Mouse (Mus musculus): ENCODE measurements around the gene Fcnb. TPM values are rescaled to one million over a fixed set of nuclear protein-coding genes. Genes with fewer than 3 reads are reported as not detected.

The Fcnb gene
- polyA plus RNA-seq, 1 experiment, result 0.85 TPM

DNA sequence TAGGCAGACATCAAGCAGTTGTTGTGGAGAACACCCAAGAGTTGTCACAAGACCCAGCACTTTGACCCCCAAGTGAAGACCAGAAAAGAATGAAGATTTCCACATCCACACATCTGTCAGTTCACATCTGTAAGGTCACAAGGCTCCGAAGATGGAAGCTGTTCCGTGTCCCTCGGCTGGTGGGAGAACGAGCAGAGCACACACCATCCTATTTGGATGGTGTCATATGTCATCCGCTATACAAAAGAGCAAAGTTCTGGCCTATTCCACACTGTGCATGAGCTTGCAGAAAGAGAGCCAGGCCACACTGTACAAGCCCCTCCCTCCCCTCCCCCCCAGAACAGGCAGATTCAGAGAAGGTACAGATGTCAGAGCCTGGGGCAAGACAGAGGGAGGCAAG lies 4.4 kb upstream of the Fcnb start:
- Histone ChIP-seq H3K27ac (ENCODE audit: control insufficient read depth, insufficient read depth, low read length) (no peak overlapping the region), H3K4me1 (replicated peaks; ENCODE audit: control insufficient read depth, insufficient read depth, low read length) (no peaks in the 10 kb centered on the region), H3K27me3 (ENCODE audit: control insufficient read depth, insufficient read depth, low read length) (no peaks in the 10 kb centered on the region), H3K36me3 (ENCODE audit: control insufficient read depth, insufficient read depth, low read length) (no peaks in the 10 kb centered on the region), H3K4me3 (ENCODE audit: control insufficient read depth, insufficient read depth, low read length) (no peak overlapping the region)
- TF ChIP-seq CTCF (IDR thresholded peaks at IDR 0.05; ENCODE audit: borderline replicate concordance, control insufficient read depth, extremely low read depth, insufficient read depth, low read length, poor library complexity) (no peak), POLR2A (IDR thresholded peaks at IDR 0.05; ENCODE audit: control insufficient read depth, extremely low read depth, insufficient read depth, low read length, poor library complexity) (no peak)
- no peak for DNase-seq
- WGBS, result 93% methylated on average over 5 of the region's 5 CpGs

DNA sequence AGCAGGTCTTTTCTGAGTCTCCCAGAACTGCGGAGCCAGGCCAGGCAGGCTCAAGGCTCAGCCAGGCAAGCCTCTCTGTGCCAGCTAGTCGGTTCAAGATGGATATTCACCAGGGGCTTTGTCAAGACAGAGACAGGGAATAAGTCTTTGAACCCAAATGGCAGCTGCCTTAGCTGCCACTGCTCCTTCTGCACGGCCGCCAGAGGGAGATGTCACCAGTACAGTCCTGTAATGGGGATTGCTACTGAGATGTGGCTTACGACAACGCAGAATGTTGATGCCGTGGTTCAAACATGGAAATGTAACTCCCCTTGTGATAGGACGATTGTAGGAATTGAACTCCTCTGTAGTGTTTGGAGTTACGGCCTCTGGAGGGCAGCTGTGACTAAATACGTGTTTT lies 1.4 kb upstream of the Fcnb start:
- H3K27ac ChIP-seq (ENCODE audit: control insufficient read depth, insufficient read depth, low read length), result no peak overlapping the region
- WGBS, result 92% methylated on average over 10 of the region's 10 CpGs
- TF ChIP-seq POLR2A (IDR thresholded peaks at IDR 0.05; ENCODE audit: control insufficient read depth, extremely low read depth, insufficient read depth, low read length, poor library complexity), result no peak
- TF ChIP-seq CTCF (IDR thresholded peaks at IDR 0.05; ENCODE audit: borderline replicate concordance, control insufficient read depth, extremely low read depth, insufficient read depth, low read length, poor library complexity), result no peak
- no peaks in the 10 kb centered on the region for H3K27me3 ChIP-seq (ENCODE audit: control insufficient read depth, insufficient read depth, low read length)
- no peaks in the 10 kb centered on the region for H3K4me1 ChIP-seq (replicated peaks; ENCODE audit: control insufficient read depth, insufficient read depth, low read length)
- no peak for DNase-seq
- H3K36me3 ChIP-seq (ENCODE audit: control insufficient read depth, insufficient read depth, low read length), result no peaks in the 10 kb centered on the region
- H3K4me3 ChIP-seq (ENCODE audit: control insufficient read depth, insufficient read depth, low read length), result no peak overlapping the region

DNA sequence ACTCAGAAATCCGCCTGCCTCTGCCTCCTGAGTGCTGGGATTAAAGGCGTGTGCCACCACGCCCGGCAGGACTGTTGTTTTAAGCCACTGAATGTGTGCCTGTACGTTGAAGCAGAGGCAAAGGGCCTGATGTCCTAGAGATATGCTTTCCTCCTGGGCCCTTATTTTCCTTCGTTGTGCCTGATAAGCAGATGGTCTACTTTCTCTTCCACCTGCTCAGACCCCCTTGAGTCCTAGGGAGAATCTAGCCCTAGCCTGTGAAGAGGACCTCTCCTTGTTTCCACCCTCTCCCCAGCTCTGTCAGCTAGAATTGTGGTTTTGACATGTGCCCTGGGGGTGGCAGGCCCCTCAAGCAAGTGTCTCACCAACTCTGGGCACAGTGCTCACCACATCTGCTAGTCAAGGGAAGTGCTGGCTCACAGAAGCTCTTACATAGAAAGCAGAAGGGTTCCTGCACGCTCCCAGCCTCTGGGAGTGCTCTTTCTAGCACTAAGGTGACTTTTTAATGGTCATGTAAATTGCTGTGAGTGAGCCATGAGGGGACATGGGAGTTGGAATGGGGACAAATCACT lies 9.0 kb downstream of the Fcnb start:
- Histone ChIP-seq H3K36me3 (ENCODE audit: control insufficient read depth, insufficient read depth, low read length) (no peaks in the 10 kb centered on the region), H3K4me1 (replicated peaks; ENCODE audit: control insufficient read depth, insufficient read depth, low read length) (peaks cover 3% of the 10 kb centered on the region), H3K4me3 (ENCODE audit: control insufficient read depth, insufficient read depth, low read length) (no peak overlapping the region), H3K27ac (ENCODE audit: control insufficient read depth, insufficient read depth, low read length) (no peak overlapping the region), H3K27me3 (ENCODE audit: control insufficient read depth, insufficient read depth, low read length) (no peaks in the 10 kb centered on the region)
- DNase-seq, result no peak
- 50% methylated on average over 7 of the region's 7 CpGs for WGBS
- TF ChIP-seq CTCF (IDR thresholded peaks at IDR 0.05; ENCODE audit: borderline replicate concordance, control insufficient read depth, extremely low read depth, insufficient read depth, low read length, poor library complexity), result no peak
- TF ChIP-seq POLR2A (IDR thresholded peaks at IDR 0.05; ENCODE audit: control insufficient read depth, extremely low read depth, insufficient read depth, low read length, poor library complexity), result no peak

DNA sequence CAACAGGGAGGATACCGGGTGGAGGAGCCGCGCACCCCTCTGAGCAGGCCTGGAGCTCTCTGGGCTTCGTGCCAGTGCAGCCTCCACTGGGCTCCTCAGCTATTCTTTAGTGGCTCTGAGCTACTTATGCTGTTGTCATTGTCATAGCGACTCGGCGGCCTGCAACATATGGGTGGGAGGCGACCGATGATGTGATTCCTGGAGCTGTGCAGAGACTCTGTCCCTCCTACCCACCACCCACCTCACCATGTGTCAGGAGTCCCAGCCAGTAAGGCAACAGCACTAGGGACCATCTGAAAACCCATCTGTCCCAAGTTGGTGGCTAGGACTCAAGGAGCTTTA lies 16.2 kb downstream of the Fcnb start:
- WGBS, result 95% methylated on average over 9 of the region's 9 CpGs
- no peak for DNase-seq
- Histone ChIP-seq H3K4me3 (ENCODE audit: control insufficient read depth, insufficient read depth, low read length) (no peak overlapping the region), H3K4me1 (replicated peaks; ENCODE audit: control insufficient read depth, insufficient read depth, low read length) (no peaks in the 10 kb centered on the region), H3K36me3 (ENCODE audit: control insufficient read depth, insufficient read depth, low read length) (no peaks in the 10 kb centered on the region), H3K27ac (ENCODE audit: control insufficient read depth, insufficient read depth, low read length) (no peak overlapping the region), H3K27me3 (ENCODE audit: control insufficient read depth, insufficient read depth, low read length) (no peaks in the 10 kb centered on the region)
- no peak for TF ChIP-seq POLR2A (IDR thresholded peaks at IDR 0.05; ENCODE audit: control insufficient read depth, extremely low read depth, insufficient read depth, low read length, poor library complexity)
- no peak for TF ChIP-seq CTCF (IDR thresholded peaks at IDR 0.05; ENCODE audit: borderline replicate concordance, control insufficient read depth, extremely low read depth, insufficient read depth, low read length, poor library complexity)

DNA sequence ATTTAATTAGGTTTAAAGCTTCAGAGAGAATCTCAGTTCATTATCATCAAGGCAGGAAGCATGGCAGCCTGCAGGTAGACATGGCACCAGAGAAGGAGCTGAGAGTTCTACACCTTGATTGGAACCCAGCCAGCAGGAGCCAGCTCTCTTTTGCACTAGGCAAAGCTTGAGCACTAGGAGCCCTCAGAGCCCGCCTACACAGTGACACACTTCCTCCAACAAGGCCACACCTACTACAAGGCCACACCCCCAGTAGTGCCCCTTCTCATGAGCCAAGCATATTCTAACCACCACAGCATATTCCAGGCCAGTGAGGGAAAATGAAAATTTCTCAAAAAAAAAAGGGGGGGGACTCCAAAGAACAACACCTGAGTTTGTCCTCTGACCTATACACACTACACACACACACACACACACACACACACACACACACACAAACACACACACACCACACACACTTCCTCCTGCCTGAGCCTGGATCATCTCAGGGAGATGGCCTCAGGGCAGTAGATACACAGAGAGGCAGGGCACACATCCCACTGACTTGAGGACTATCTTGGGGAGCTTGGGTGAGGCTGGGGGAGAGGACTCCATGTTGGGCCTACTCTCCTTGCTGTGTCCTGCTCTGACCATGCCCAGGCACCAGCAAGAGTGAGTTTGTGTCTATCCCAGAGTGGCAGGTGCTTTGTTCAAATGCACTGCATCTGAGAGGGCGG lies 16.7 kb downstream of the Fcnb start:
- TF ChIP-seq POLR2A (IDR thresholded peaks at IDR 0.05; ENCODE audit: control insufficient read depth, extremely low read depth, insufficient read depth, low read length, poor library complexity) (no peak), CTCF (IDR thresholded peaks at IDR 0.05; ENCODE audit: borderline replicate concordance, control insufficient read depth, extremely low read depth, insufficient read depth, low read length, poor library complexity) (no peak)
- H3K27ac ChIP-seq (ENCODE audit: control insufficient read depth, insufficient read depth, low read length), result no peak overlapping the region
- H3K4me3 ChIP-seq (ENCODE audit: control insufficient read depth, insufficient read depth, low read length), result no peak overlapping the region
- no peaks in the 10 kb centered on the region for H3K36me3 ChIP-seq (ENCODE audit: control insufficient read depth, insufficient read depth, low read length)
- no peak for DNase-seq
- WGBS, result 96% methylated on average over 2 of the region's 2 CpGs
- no peaks in the 10 kb centered on the region for H3K4me1 ChIP-seq (replicated peaks; ENCODE audit: control insufficient read depth, insufficient read depth, low read length)
- no peaks in the 10 kb centered on the region for H3K27me3 ChIP-seq (ENCODE audit: control insufficient read depth, insufficient read depth, low read length)

DNA sequence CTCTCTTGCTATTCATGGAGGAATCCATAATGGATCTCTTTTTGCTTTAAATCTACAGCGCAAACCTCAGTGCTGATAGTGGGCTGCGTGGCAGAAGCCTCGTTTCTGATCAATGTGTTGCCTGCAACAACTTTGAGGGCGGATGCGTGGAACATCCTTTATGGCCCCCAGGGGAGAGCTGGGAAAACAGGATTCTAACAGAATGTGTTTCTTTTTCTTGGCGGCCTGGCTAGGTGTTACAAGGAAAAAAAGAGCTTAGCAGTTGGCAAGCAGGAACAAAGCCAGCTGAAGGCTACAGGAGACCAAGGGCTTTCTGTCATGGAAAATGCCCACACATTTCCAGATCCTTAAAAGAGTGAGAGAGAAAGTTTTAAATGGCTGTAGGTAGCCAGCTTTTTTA lies 17.5 kb downstream of the Fcnb start:
- H3K27me3 ChIP-seq (ENCODE audit: control insufficient read depth, insufficient read depth, low read length), result no peaks in the 10 kb centered on the region
- H3K36me3 ChIP-seq (ENCODE audit: control insufficient read depth, insufficient read depth, low read length), result no peaks in the 10 kb centered on the region
- H3K4me1 ChIP-seq (replicated peaks; ENCODE audit: control insufficient read depth, insufficient read depth, low read length), result no peaks in the 10 kb centered on the region
- no peak for DNase-seq
- no peak overlapping the region for H3K27ac ChIP-seq (ENCODE audit: control insufficient read depth, insufficient read depth, low read length)
- no peak for TF ChIP-seq POLR2A (IDR thresholded peaks at IDR 0.05; ENCODE audit: control insufficient read depth, extremely low read depth, insufficient read depth, low read length, poor library complexity)
- no peak for TF ChIP-seq CTCF (IDR thresholded peaks at IDR 0.05; ENCODE audit: borderline replicate concordance, control insufficient read depth, extremely low read depth, insufficient read depth, low read length, poor library complexity)
- H3K4me3 ChIP-seq (ENCODE audit: control insufficient read depth, insufficient read depth, low read length), result no peak overlapping the region
- WGBS, result 91% methylated on average over 6 of the region's 6 CpGs
